In genomic region chr8:77442452-77442851, GRCm38 (mm10) we compare ENCODE assay signal across 17 mouse cellular contexts.
DNase-seq lines count a peak whose midpoint lies in the region; ATAC-seq lines count a peak whose summit lies in the region.
"Had no signal": no experiment of that assay in that cellular context is flagged by ENCODE, and none has a peak within 500 bp of the region (broad histone marks: within the 10 kb centered on the region; RNA-seq: fewer than 3 reads in every experiment).

No protein-coding gene starts in this region.

- DNase-seq in heart, adult 11 months, result peak; percentile 95
- no peak for DNase-seq in heart, postnatal 10 days
- peak; percentile 32 for DNase-seq in 3134 (ENCODE audit: extremely low read depth, insufficient read length, low spot score)
- DNase-seq in MEL-GATA-1-ER (ENCODE audit: extremely low read depth, low read depth), result peak; percentile 33
- no peak for DNase-seq in layer of hippocampus, adult 9-11 months
- no peak for DNase-seq in gastrocnemius, postnatal 36 days
- DNase-seq: adrenal gland, postnatal 25 days; cerebellum, adult 11-12 months; cerebellum, postnatal 10 days; gastrocnemius, postnatal 10 days; kidney, adult 18-20 months; lung, postnatal 4 days; right cerebral cortex, adult 18-20 months; right cerebral cortex, postnatal 4 days; thymus, postnatal 14 days had no signal

- intact Hi-C loops in heart, postnatal 10 days (cut with DNase I), result loop anchor here (5.0 kb wide), 1 partner anchor 75 kb away; the partner anchor contains the start of gene Arhgap10
- intact Hi-C loops in gastrocnemius, postnatal 36 days (cut with DNase I), result no loop called here

- ATAC-seq in common myeloid progenitor, adult 5-6 weeks (replicated peaks; ENCODE audit: low read depth, poor library complexity, severe bottlenecking), result peak; percentile 42; the same call in 1 of the 2 replicates
- ATAC-seq in frontal cortex, adult (ENCODE audit: low TSS enrichment), result no peak

Comparison
In these comparisons a context has a peak if more than half of its experiments do, and no peak if none do; other contexts are left out.
1. DNase-seq: peak in heart, adult 11 months (single experiment), 3134 (single experiment) and MEL-GATA-1-ER (single experiment); none in heart, postnatal 10 days (0 of 2), layer of hippocampus, adult 9-11 months (single experiment) and gastrocnemius, postnatal 36 days (0 of 2).